Mouse (Mus musculus): ENCODE measurements around the gene Gpr27.

Gene Gpr27

GRCm38 (mm10) chr6:99692206-99692915 lies at the start of gene Gpr27:
Gene Gpr27 (plus strand): TSS chr6:99692679.
- in situ Hi-C loops (cut with MboI, MseI), result no loop called here

GRCm38 (mm10) chr6:99643439-99644199 lies 48.9 kb upstream of the Gpr27 start:
- in situ Hi-C loops (cut with MboI, MseI), result no loop called here

GRCm38 (mm10) chr6:99644386-99644785 lies 48.1 kb upstream of the Gpr27 start:
- in situ Hi-C loops (cut with MboI, MseI), result no loop called here

- in situ Hi-C loops (cut with MboI, MseI), result no loop called here
Measured at GRCm38 (mm10) chr6:99644876-99645275, 47.6 kb upstream of the Gpr27 start.

- in situ Hi-C loops (cut with MboI, MseI), result no loop called here
Measured at GRCm38 (mm10) chr6:99646344-99646743, 46.1 kb upstream of the Gpr27 start.

- in situ Hi-C loops (cut with MboI, MseI), result no loop called here
Measured at GRCm38 (mm10) chr6:99649307-99649706, 43.2 kb upstream of the Gpr27 start.

- in situ Hi-C loops (cut with MboI, MseI), result loop anchor here (25.0 kb wide), 1 partner anchor 1185 kb away; the partner anchor contains the start of gene Ppp4r2
Measured at GRCm38 (mm10) chr6:99652341-99652740, 40.1 kb upstream of the Gpr27 start.

- in situ Hi-C loops (cut with MboI, MseI), result loop anchor here (25.0 kb wide), 1 partner anchor 1183 kb away; the partner anchor contains the start of gene Ppp4r2
Measured at GRCm38 (mm10) chr6:99654343-99654742, 38.1 kb upstream of the Gpr27 start.

- in situ Hi-C loops (cut with MboI, MseI), result loop anchor here (25.0 kb wide), 1 partner anchor 1182 kb away; the partner anchor contains the start of gene Ppp4r2
Measured at GRCm38 (mm10) chr6:99655488-99655887, 37.0 kb upstream of the Gpr27 start.

GRCm38 (mm10) chr6:99656088-99656487 lies 36.4 kb upstream of the Gpr27 start:
- in situ Hi-C loops (cut with MboI, MseI), result loop anchor here (25.0 kb wide), 1 partner anchor 1181 kb away; the partner anchor contains the start of gene Ppp4r2

GRCm38 (mm10) chr6:99658586-99658985 lies 33.9 kb upstream of the Gpr27 start:
- in situ Hi-C loops (cut with MboI, MseI), result loop anchor here (25.0 kb wide), 1 partner anchor 1179 kb away; the partner anchor contains the start of gene Ppp4r2

- in situ Hi-C loops (cut with MboI, MseI), result loop anchor here (25.0 kb wide), 1 partner anchor 1177 kb away; the partner anchor contains the start of gene Ppp4r2
Measured at GRCm38 (mm10) chr6:99660443-99660842, 32.0 kb upstream of the Gpr27 start.

- in situ Hi-C loops (cut with MboI, MseI), result loop anchor here (25.0 kb wide), 1 partner anchor 1174 kb away; the partner anchor contains the start of gene Ppp4r2
Measured at GRCm38 (mm10) chr6:99663232-99663631, 29.2 kb upstream of the Gpr27 start.

GRCm38 (mm10) chr6:99665457-99666317 lies 26.8 kb upstream of the Gpr27 start:
- in situ Hi-C loops (cut with MboI, MseI), result loop anchor here (25.0 kb wide), 1 partner anchor 1172 kb away; the partner anchor contains the start of gene Ppp4r2

- in situ Hi-C loops (cut with MboI, MseI), result loop anchor here (25.0 kb wide), 1 partner anchor 1171 kb away; the partner anchor contains the start of gene Ppp4r2
Measured at GRCm38 (mm10) chr6:99666318-99667171, 25.9 kb upstream of the Gpr27 start, which contains the start of the genes Eif4e3 and Gm20696. Gene Eif4e3 (minus strand): TSS chr6:99666771. Gene Gm20696 (minus strand): TSS chr6:99666797.

- in situ Hi-C loops (cut with MboI, MseI), result loop anchor here (25.0 kb wide), 1 partner anchor 1170 kb away; the partner anchor contains the start of gene Ppp4r2
Measured at GRCm38 (mm10) chr6:99667290-99667689, 25.2 kb upstream of the Gpr27 start.

GRCm38 (mm10) chr6:99669481-99670325 lies 22.8 kb upstream of the Gpr27 start:
- in situ Hi-C loops (cut with MboI, MseI), result loop anchor here (25.0 kb wide), 1 partner anchor 1168 kb away; the partner anchor contains the start of gene Ppp4r2

- in situ Hi-C loops (cut with MboI, MseI), result loop anchor here (25.0 kb wide), 1 partner anchor 1167 kb away; the partner anchor contains the start of gene Ppp4r2
Measured at GRCm38 (mm10) chr6:99670481-99671119, 21.9 kb upstream of the Gpr27 start.
